Mouse (Mus musculus): ENCODE measurements at regions not wholly inside any gene's neighbourhood (a gene's known extent, or its start where the extent isn't known, plus 50 kb on each side); places are given as distances from the start of the nearest gene placed in this dataset.

DNA sequence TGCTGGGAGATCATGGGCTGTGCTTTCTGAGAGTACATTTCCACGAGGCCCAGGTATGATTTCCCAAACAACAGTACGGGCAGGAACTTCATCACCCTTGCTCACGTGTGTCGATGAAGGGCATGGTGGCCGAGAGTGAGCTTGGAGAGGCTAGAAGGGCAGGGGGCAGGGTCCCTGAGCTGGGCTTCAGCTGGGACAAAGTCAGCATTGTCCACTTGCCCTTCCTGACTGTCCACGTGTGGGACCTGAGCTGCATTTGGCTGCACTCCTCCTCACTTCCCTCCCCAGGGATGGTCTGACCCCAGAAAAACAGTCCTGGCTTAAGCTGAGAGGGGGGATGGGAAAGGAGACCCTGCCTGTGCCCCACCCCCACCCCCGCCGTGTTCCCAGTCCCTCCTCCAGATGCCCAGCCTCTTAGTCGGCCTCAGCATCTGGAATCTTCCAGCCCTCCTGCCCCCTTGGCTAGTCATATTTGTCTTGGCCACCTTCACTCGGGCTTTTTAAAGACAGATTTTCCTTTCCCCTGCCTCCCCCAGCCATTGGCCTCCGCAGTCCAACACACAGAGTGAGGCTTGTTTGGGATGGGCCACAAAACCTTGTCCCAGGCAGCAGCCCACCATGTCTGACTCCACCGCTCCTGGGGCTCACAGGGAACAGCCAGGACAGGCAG is 58.6 kb downstream of the Isg20 start:
- intact Hi-C loops (cut with DNase I): no loop called here
- no peak for DNase-seq (ENCODE audit: low spot score in 2 of 2)

DNA sequence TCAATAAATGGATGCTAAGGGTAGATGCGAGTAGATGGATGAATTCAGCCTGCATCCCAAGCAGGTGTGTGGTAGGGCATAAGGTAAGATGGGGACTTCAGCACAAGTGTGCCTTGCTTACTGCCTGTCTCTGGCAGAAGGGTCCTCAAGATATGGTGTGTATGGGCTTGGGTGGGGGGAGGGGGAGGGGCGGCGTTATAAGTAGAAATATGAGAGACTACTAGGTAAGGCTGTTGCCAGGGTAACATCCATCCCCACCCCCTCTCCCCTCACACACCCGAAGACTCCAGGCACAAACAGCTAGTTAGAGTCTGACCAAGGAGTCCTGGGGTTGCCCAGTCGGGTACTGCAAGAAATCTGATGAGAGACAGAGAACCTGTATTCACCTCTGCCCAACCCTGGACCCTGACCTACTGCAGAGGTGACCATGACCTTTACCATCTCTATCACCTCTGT is 63.5 kb upstream of the Acan start:
- intact Hi-C loops (cut with DNase I): no loop called here
- DNase-seq (ENCODE audit: low spot score in 2 of 2): no peak

DNA sequence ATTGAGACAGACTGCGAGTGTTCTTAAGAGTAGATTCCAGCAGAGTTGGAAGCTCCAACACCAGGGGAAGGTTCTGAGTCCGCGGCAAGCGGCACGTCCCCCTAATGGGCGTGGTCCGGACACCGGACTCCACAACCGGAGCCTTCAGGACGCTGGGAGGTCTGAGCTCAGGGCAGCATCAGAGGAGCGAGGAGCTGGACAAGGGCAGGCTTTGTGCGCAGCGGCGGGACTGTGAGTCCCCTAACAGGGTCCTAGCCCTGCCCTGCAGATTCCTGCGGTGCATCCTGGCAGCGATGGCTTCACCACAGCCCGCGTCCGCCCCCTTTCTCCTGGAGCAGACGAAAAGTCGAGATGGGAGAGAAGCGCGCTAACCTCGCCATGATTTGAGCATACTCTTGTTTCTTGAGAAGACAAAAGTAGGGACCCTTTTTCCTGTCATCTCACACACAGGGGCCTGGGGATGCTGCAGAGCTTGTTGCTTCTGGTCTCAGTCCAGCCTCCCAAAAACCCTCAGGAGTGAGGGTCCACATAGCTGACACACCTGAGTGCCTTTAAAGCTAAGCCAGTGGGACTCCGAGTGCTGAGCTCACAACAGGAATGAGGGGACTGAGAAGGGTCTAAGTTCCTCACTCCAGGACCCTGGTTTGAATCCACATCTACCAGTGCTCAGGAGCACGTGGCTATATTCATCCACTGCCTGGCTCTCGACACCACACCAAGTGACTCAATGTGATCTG is 62.8 kb upstream of the Acan start:
- intact Hi-C loops (cut with DNase I): no loop called here
- DNase-seq (ENCODE audit: low spot score in 2 of 2): no peak

DNA sequence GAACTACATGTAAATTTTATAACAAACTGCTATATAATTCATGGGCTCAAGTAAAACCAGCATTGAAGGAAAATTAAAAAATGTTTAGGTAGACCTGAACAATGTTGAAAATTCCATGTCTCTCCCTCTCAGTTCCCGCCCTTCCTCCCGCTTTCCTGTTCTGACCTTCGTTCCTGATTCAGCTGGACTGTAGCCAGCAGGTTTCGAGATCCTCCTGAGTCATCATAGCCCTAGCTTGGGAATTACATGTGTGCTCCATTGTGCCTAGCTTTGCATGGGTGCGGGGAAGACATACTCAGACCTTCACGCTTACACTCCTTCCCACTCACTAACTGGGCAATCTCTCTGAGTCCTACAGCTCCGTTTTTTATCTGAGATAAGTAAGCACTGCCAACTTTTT is 60.3 kb upstream of the Acan start:
- DNase-seq (ENCODE audit: low spot score in 2 of 2): peak in 1 of 2 experiments; percentile 9
- intact Hi-C loops (cut with DNase I): no loop called here

DNA sequence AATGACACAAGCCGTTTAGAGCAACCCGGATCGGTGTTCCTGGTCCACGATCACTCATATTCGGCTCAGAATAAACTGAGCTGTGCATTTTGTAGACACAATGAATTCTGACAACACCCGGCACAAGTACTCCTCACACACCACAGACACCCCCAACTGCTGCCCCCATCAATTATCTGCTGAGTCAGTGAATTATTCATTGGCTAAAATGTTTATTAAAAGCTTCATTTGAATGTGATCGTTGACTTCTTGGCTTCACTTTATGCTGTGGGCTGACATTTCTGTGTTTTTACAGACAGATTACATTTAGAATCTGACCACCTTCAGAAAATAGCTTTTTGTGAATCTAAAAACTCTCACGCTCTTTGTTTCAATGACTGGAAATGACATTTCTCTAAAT is 59.1 kb upstream of the Acan start:
- intact Hi-C loops (cut with DNase I): no loop called here
- DNase-seq (ENCODE audit: low spot score in 2 of 2): no peak

DNA sequence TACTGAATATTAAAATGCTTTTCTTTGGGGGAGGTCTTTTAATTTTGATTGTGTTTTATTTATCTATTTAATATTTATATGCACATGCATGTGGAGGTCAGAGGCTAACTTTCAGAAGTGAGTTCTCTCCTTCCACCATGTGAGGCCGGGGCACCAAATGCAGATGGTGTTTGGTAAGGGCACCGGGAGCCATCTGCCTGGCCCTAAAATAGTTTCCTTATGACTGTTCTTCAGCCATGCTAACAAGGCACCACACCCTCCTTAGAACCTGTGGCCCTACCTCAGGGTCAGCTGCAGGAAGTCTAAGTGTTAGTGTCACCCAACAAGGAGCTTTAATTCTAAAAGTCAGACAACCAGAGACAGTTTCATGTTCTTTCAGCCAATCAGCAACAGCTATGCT is 58.2 kb upstream of the Acan start:
- DNase-seq (ENCODE audit: low spot score in 2 of 2): no peak
- intact Hi-C loops (cut with DNase I): no loop called here

DNA sequence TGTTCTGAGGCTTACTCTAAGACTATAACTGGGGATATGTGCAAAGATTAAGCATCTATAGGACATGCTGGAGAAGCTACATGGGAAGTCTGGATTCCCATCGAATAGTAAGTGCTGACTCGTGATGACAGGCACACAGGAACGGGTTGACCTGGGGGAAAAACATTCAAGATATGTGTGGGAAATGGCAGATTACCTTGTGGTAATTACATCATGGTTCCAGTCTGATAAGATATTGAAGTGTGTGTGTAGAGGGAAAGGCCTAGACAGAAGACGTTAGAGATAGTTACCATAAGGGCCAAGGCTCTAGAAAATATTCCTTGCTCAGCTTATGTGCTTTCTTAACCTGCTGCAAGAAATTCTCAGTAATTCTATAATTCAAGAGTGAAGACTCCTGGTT is 57.5 kb upstream of the Acan start:
- no peak for DNase-seq (ENCODE audit: low spot score in 2 of 2)
- intact Hi-C loops (cut with DNase I): no loop called here
